Comparison of ENCODE assay signal across 17 mouse cellular contexts in the genomic region with DNA sequence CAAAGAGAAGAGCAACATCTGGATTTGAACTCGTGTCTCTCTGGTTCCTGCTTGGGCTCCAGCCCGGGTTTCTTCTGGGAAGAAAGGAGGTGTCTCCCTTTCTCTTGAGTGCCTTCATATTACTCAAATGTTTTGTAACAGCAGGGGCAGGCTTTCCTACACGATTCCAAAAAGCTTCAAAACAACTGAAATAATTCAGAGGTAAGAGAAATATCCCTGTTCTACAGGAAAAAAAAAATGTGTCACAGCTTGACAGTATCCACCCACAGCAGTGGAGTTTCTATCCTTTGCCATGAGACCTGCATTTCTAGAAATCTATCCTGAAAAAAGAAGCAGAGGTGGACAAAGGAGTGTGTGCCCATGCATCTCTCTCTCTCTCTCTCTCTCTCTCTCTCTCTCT.
"Had no signal": no experiment of that assay in that cellular context is flagged by ENCODE, and none has a peak within 500 bp of the region (broad histone marks: within the 10 kb centered on the region; RNA-seq: fewer than 3 reads in every experiment).

No protein-coding gene starts in this region.

- H3K27ac ChIP-seq: limb, embryonic 12.5 days; limb, embryonic 15.5 days; liver, embryonic 14.5 days; midbrain, embryonic 10.5 days; midbrain, embryonic 13.5 days had no signal

- DNase-seq: kidney, adult 18-20 months; kidney, adult 9 months; kidney, postnatal 14 days; kidney, postnatal 4 days; layer of hippocampus, postnatal 36 days; liver, postnatal 0 days; lung, embryonic 14.5 days; lung, postnatal 36 days; thymus, adult 2 months; thymus, postnatal 14 days; thymus, postnatal 4 days had no signal

- H3K4me3 ChIP-seq: limb, embryonic 12.5 days; limb, embryonic 15.5 days; megakaryocyte, embryonic 14.5 days; midbrain, embryonic 10.5 days; midbrain, embryonic 13.5 days had no signal

- H3K4me1 ChIP-seq: limb, embryonic 12.5 days; limb, embryonic 15.5 days; megakaryocyte, embryonic 14.5 days; midbrain, embryonic 10.5 days; midbrain, embryonic 13.5 days had no signal
